Mouse (Mus musculus) liver, adult 2 months (tissue): ENCODE measurements around the gene Tmem198. TPM values are rescaled to one million over a fixed set of nuclear protein-coding genes. Genes with fewer than 3 reads are reported as not detected.
A peak's percentile ranks its signal among the peaks of the same experiment; 100 is the strongest.

ENCODE experiments used
- DNase-seq: peaks from one replicate; pipeline ENCODE4 v3.0.0-alpha.2; 2011; ENCODE audit warnings: low read depth, low spot score; ENCODE audit errors: extremely low read depth
- H3K27ac ChIP-seq: fragments of 200-500 bp; replicated peaks from 2 replicates; pipeline ENCODE4 v1.5.1; 2012; ENCODE audit warnings: low read depth, mild to moderate bottlenecking, control low read depth, inconsistent platforms, low read length; ENCODE audit not compliant: insufficient read depth
- H3K27me3 ChIP-seq: fragments of 200-500 bp; 2 replicates; pipeline ENCODE4 v1.6.1; 2012; ENCODE audit warnings: mild to moderate bottlenecking, moderate library complexity, low read length, inconsistent platforms; ENCODE audit not compliant: control insufficient read depth, insufficient read depth
- H3K36me3 ChIP-seq: fragments of 200-500 bp; 2 replicates; pipeline ENCODE4 v1.6.1; 2012; ENCODE audit warnings: low read length, inconsistent platforms; ENCODE audit not compliant: control insufficient read depth, insufficient read depth
- H3K4me1 ChIP-seq: fragments of 200-500 bp; 2 replicates; pipeline ENCODE4 v1.6.1; 2011; ENCODE audit warnings: low read length; ENCODE audit not compliant: control insufficient read depth, insufficient read depth
- H3K4me3 ChIP-seq: fragments of 200-500 bp; 2 replicates; pipeline ENCODE4 v1.5.1; 2011; ENCODE audit warnings: low read depth, mild to moderate bottlenecking, control low read depth, low read length, moderate library complexity; ENCODE audit not compliant: insufficient read depth
- H3K79me2 ChIP-seq: fragments of 200-500 bp; 2 replicates; pipeline ENCODE4 v1.6.1; 2012; ENCODE audit warnings: inconsistent platforms, mild to moderate bottlenecking, low read length, moderate library complexity; ENCODE audit not compliant: control insufficient read depth, insufficient read depth
- H3K9ac ChIP-seq: fragments of 200-500 bp; 2 replicates; pipeline ENCODE4 v1.6.1; 2012; ENCODE audit warnings: low read depth, mild to moderate bottlenecking, control low read depth, inconsistent platforms, low read length
- CTCF ChIP-seq: fragments of 200-500 bp; IDR thresholded peaks from 2 replicates; pipeline ENCODE4 v1.5.1; 2011; ENCODE audit warnings: low read depth, low read length, control low read depth
- POLR2A ChIP-seq: fragments of 200-500 bp; IDR thresholded peaks from 2 replicates; pipeline ENCODE4 v1.6.1; 2011; ENCODE audit warnings: low read length, control low read depth; ENCODE audit not compliant: insufficient read depth; ENCODE audit errors: extremely low read depth
- WGBS: fragments of 180-500 bp; shearing (Covaris S2); methylation state at CpG from one replicate; pipeline ENCODE4 v1.1.7; 2018; 5-methylcytosine and 5-hydroxymethylcytosine counted together
- polyA plus RNA-seq: library from polyadenylated mRNA; depleted of rRNA; stranded (reverse); fragments of >200 nt; gene quantifications from 2 replicates; pipeline ENCODE4 v1.2.3, GENCODE M21; 2012
- total RNA-seq: library from RNA; depleted of rRNA; stranded (reverse); fragments of >200 nt; gene quantifications from 2 replicates; pipeline ENCODE4 v1.2.3, GENCODE M21; 2014

Gene Tmem198
- total and polyA plus RNA-seq, 2 experiments, result 0.06 to 0.55 TPM

DNA sequence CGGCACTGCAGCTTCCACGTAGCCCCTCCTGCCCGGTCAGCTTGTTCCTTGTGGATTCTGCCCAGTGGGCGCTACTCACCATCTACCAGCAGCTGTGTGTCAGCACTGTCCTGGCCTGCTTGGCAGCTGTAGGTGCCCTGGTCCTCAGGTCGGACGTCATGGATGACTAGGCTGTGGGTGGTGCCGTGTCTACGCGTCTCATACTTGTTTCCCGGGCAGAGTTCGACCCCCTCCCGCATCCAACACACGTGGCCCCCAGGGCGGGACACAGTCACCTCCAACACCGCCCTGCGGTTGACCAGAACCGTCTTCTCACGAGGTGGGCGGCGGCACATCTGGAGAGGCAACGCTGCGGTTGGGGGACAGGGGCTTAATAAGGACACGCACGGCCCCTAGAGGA lies 7.2 kb downstream of the Tmem198 start:
- no peak for TF ChIP-seq POLR2A
- TF ChIP-seq CTCF, result no peak
- H3K4me3 ChIP-seq, result no peak overlapping the region
- no peaks in the 10 kb centered on the region for H3K36me3 ChIP-seq
- H3K27ac ChIP-seq, result no peak overlapping the region
- DNase-seq, result no peak
- no peaks in the 10 kb centered on the region for H3K79me2 ChIP-seq
- 28% methylated on average over 24 of the region's 24 CpGs for WGBS
- H3K27me3 ChIP-seq, result peaks cover 11% of the 10 kb centered on the region
- H3K9ac ChIP-seq, result no peak overlapping the region
- no peaks in the 10 kb centered on the region for H3K4me1 ChIP-seq

DNA sequence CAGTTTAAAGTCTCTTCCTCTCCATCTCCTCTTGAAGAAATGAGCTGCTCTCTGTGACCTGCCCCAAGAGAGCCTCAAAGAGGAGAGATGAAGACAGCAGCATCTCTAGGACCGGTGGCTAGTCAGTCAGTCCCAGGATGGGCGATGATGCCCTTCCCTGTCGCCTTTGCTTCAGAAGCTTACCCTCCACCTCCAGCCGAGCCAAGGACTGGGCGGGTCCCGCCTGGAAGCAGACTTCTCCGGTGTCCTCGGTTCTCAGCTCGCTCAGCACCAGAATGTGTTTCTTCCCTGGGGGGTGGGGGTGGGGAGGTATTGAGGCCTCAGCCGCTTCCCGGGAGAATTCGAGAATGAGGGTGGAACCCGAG lies 7.7 kb downstream of the Tmem198 start:
- no peak for TF ChIP-seq POLR2A
- no peak for TF ChIP-seq CTCF
- DNase-seq, result no peak
- 7% methylated on average over 13 of the region's 13 CpGs for WGBS
- H3K79me2 ChIP-seq, result no peaks in the 10 kb centered on the region
- no peaks in the 10 kb centered on the region for H3K4me1 ChIP-seq
- H3K36me3 ChIP-seq, result no peaks in the 10 kb centered on the region
- H3K27ac ChIP-seq, result no peak overlapping the region
- H3K27me3 ChIP-seq, result peaks cover 11% of the 10 kb centered on the region
- no peak overlapping the region for H3K9ac ChIP-seq
- H3K4me3 ChIP-seq, result peak overlapping the region; percentile 47; the same call in 1 of the 2 replicates

DNA sequence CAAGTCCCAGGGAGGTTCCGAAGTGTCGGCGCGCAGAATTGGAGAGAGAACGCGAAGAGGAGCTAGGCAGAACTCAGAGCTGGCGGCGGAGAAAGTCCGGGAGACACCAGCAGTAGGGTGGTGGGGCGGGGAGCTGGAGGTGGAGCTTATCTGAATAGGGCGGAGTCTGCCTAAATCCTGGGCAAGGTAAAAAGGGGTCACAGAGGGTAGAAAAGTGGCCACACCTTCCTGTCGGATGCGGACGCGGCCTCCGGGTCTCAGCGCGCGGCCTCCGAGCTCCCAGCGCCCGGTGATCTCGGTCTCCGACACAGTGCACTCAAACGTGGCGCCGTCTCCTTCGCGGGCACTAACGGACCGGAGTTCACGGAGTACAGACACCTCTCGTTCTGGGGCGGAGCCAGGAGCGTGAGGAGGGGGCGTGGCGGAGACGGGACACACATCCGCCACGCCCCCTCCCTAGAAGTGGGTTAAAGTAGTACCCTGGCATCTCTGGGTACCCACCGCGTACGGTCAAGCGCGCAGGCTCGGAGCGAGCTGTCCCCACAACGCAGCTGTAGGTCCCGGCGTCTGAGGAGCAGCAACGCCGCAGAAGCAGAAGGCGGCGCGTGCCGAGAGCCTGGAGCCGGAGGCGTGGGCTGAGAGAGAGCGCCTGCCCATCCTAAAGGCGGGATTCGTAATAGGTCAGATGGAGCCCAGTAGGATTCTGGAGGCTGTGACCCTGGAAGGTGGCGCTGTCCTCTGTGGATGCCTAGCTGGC lies 8.3 kb downstream of the Tmem198 start:
- Histone ChIP-seq H3K27ac (no peak overlapping the region), H3K79me2 (no peaks in the 10 kb centered on the region), H3K4me1 (no peaks in the 10 kb centered on the region), H3K27me3 (peaks cover 7% of the 10 kb centered on the region), H3K4me3 (peak overlapping the region; percentile 47), H3K9ac (0 out of 2 replicates have a peak overlapping the region, but pooled peaks have one; percentile 13), H3K36me3 (no peaks in the 10 kb centered on the region)
- peak; percentile 18 for DNase-seq
- TF ChIP-seq CTCF, result no peak
- no peak for TF ChIP-seq POLR2A
- WGBS, result 18% methylated on average over 62 of the region's 62 CpGs

DNA sequence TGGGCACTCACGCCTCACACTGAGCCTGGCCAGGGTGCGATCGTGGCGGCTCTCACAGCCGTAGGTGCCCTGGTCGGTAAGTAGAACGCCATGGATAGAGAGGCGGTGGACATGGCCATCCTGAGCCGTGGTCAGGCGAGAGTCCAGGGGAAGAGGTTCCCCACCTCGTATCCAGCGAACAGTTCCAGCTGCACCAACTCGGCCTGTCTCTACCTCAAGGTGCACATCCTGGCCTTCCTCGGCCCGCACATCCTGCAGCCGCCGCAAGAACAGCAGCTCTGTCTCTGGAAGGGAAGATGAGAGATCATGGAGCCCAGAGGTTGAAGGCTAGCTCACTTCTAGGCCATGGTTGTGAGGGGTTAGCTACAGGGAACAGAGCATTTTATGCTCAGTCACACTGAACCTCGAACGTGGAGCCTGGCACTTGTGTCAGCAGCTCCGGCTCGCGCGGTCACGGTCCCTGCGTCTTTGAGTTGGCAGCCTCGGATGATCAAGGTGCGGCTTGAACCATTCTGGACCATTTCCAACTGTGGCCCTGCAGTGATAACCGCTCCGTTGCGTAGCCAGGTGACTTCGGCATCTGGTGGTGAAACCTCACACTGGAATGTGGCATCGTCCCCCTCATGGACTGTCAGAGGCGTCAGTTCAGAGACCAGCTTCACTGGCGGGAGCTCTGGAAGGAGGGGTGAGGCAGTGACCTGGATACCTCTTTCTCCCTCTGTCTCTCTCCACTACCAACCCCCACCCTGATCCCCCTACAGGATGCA lies 11.6 kb downstream of the Tmem198 start:
- no peak overlapping the region for H3K27ac ChIP-seq
- no peak overlapping the region for H3K4me3 ChIP-seq
- peaks cover 3% of the 10 kb centered on the region; the same call in 1 of the 2 replicates for H3K27me3 ChIP-seq
- TF ChIP-seq POLR2A (no peak), CTCF (no peak)
- DNase-seq, result no peak
- no peak overlapping the region for H3K9ac ChIP-seq
- H3K79me2 ChIP-seq, result no peaks in the 10 kb centered on the region
- WGBS, result 88% methylated on average over 34 of the region's 34 CpGs
- H3K4me1 ChIP-seq, result no peaks in the 10 kb centered on the region
- no peaks in the 10 kb centered on the region for H3K36me3 ChIP-seq

- no peak for TF ChIP-seq CTCF
- TF ChIP-seq POLR2A, result no peak
- no peak overlapping the region for H3K9ac ChIP-seq
- 77% methylated on average over 24 of the region's 24 CpGs for WGBS
- H3K27me3 ChIP-seq, result no peaks in the 10 kb centered on the region; the same call in 1 of the 2 replicates
- H3K4me3 ChIP-seq, result no peak overlapping the region
- H3K79me2 ChIP-seq, result no peaks in the 10 kb centered on the region
- H3K36me3 ChIP-seq, result no peaks in the 10 kb centered on the region
- no peak overlapping the region for H3K27ac ChIP-seq
- no peaks in the 10 kb centered on the region for H3K4me1 ChIP-seq
- no peak for DNase-seq
These were observed 13.3 kb downstream of the Tmem198 start for GRCm38 (mm10) chr1:75492579-75493170.
